20 mouse cellular contexts compared by ENCODE assay signal in genomic region chr3:52895751-52896150, GRCm38 (mm10).
"Had no signal": no experiment of that assay in that cellular context is flagged by ENCODE, and none has a peak within 500 bp of the region (broad histone marks: within the 10 kb centered on the region; RNA-seq: fewer than 3 reads in every experiment).

No protein-coding gene starts in this region.

- H3K36me3 ChIP-seq: hindbrain, embryonic 10.5 days; hindbrain, embryonic 12.5 days; kidney, embryonic 15.5 days; limb, embryonic 13.5 days; limb, embryonic 15.5 days; liver, embryonic 12.5 days had no signal

- H3K4me3 ChIP-seq: gastrocnemius, adult 2 months; heart, adult 2 months; hindbrain, embryonic 10.5 days; hindbrain, embryonic 12.5 days; kidney, embryonic 15.5 days; limb, embryonic 13.5 days; limb, embryonic 15.5 days; liver, embryonic 12.5 days had no signal

- H3K27me3 ChIP-seq: hindbrain, embryonic 12.5 days; kidney, embryonic 15.5 days; limb, embryonic 13.5 days; limb, embryonic 15.5 days; liver, embryonic 12.5 days had no signal

- H3K4me2 ChIP-seq: heart, embryonic 11.5 days; hindbrain, embryonic 12.5 days; hindbrain, embryonic 14.5 days; kidney, embryonic 15.5 days; limb, embryonic 13.5 days; limb, embryonic 15.5 days; liver, embryonic 12.5 days had no signal

- DNase-seq: gastrocnemius, adult 2 months; gastrocnemius, postnatal 10 days; gastrocnemius, postnatal 25 days; heart, adult 2 months; heart, postnatal 4 days; kidney, adult 11 months; layer of hippocampus, adult 9-11 months; layer of hippocampus, postnatal 36 days; left cerebral cortex, postnatal 4 days had no signal

- ATAC-seq: hindbrain, embryonic 16.5 days; intestine, embryonic 16.5 days; liver, embryonic 12.5 days had no signal

- H3K9me3 ChIP-seq: hindbrain, embryonic 10.5 days; hindbrain, embryonic 12.5 days; kidney, embryonic 15.5 days; limb, embryonic 13.5 days; limb, embryonic 15.5 days; liver, embryonic 12.5 days had no signal

- H3K27ac ChIP-seq: gastrocnemius, adult 2 months; heart, adult 2 months; hindbrain, embryonic 10.5 days; hindbrain, embryonic 12.5 days; hindbrain, embryonic 14.5 days; limb, embryonic 13.5 days; limb, embryonic 15.5 days; liver, embryonic 12.5 days; liver, embryonic 14.5 days had no signal

- H3K4me1 ChIP-seq: hindbrain, embryonic 10.5 days; hindbrain, embryonic 12.5 days; limb, embryonic 13.5 days; limb, embryonic 15.5 days; liver, embryonic 12.5 days had no signal

- H3K9ac ChIP-seq: hindbrain, embryonic 12.5 days; hindbrain, embryonic 14.5 days; kidney, embryonic 15.5 days; limb, embryonic 13.5 days; limb, embryonic 15.5 days; liver, embryonic 12.5 days; liver, embryonic 14.5 days had no signal
